Mouse (Mus musculus) MEL (cell line): ENCODE data around the gene Adat3. TPM values are rescaled to one million over a fixed set of nuclear protein-coding genes. Genes with fewer than 3 reads are reported as not detected.

ENCODE experiments used
- DNase-seq: peaks from one replicate; pipeline ENCODE4 v3.0.0; 2011; ENCODE audit warnings: low read depth, low spot score
- H3K27ac ChIP-seq: 2 replicates; pipeline ENCODE4 v1.5.1; 2012; ENCODE audit warnings: low read depth, mild to moderate bottlenecking, control low read depth, low read length, moderate library complexity; ENCODE audit not compliant: control insufficient read depth
- H3K27me3 ChIP-seq, 2 experiments: fragments of 150-350 bp in 1 of 2; sonication (generic) in 1 of 2; 2 replicates each; pipeline ENCODE4 v1.6.1; 2012; ENCODE audit warnings: low read length in 2 of 2, mild to moderate bottlenecking in 2 of 2, improper control_type of control experiment in 1 of 2, moderate library complexity in 1 of 2; ENCODE audit not compliant: insufficient read depth in 2 of 2, control insufficient read depth in 1 of 2
- H3K36me3 ChIP-seq, 2 experiments: 2 replicates each; pipeline ENCODE4 v1.6.1; 2012 to 2014; ENCODE audit warnings: low read length in 2 of 2, improper control_type of control experiment in 1 of 2, inconsistent platforms in 1 of 2, mild to moderate bottlenecking in 1 of 2; ENCODE audit not compliant: insufficient read depth in 2 of 2, control insufficient read depth in 1 of 2
- H3K4me1 ChIP-seq, 2 experiments: fragments of 150-350 bp in 1 of 2; sonication (generic) in 1 of 2; 2 replicates each; pipeline ENCODE4 v1.6.1; 2012; ENCODE audit warnings: low read length in 2 of 2, improper control_type of control experiment in 1 of 2, mild to moderate bottlenecking in 1 of 2; ENCODE audit not compliant: insufficient read depth in 2 of 2, control insufficient read depth in 1 of 2
- H3K4me3 ChIP-seq, 2 experiments: fragments of 150-350 bp in 1 of 2; sonication (generic) in 1 of 2; 2 replicates each; pipeline ENCODE4 v1.5.1; 2012; ENCODE audit warnings: low read depth in 2 of 2, low read length in 2 of 2, mild to moderate bottlenecking in 2 of 2, moderate library complexity in 2 of 2, control low read depth in 1 of 2, improper control_type of control experiment in 1 of 2; ENCODE audit not compliant: control insufficient read depth in 1 of 2, insufficient read depth in 1 of 2
- H3K79me2 ChIP-seq: 2 replicates; pipeline ENCODE4 v1.6.1; 2012; ENCODE audit warnings: mild to moderate bottlenecking, low read length, moderate library complexity; ENCODE audit not compliant: control insufficient read depth, poor library complexity, insufficient read depth
- H3K9ac ChIP-seq: 2 replicates; pipeline ENCODE4 v1.6.1; 2012; ENCODE audit warnings: low read depth, mild to moderate bottlenecking, control low read depth, low read length, moderate library complexity; ENCODE audit not compliant: control insufficient read depth, poor library complexity, severe bottlenecking
- H3K9me3 ChIP-seq: fragments of 150-350 bp; sonication (generic); replicated peaks from 2 replicates; pipeline ENCODE4 v1.6.1; 2012; ENCODE audit warnings: mild to moderate bottlenecking, low read length, improper control_type of control experiment, moderate library complexity; ENCODE audit not compliant: insufficient read depth
- CHD1 ChIP-seq: IDR thresholded peaks from 2 replicates; pipeline ENCODE4 v1.6.1; 2012; ENCODE audit warnings: low read depth, mild to moderate bottlenecking, inconsistent platforms, low read length, improper control_type of control experiment
- CHD2 ChIP-seq: IDR thresholded peaks from 2 replicates; pipeline ENCODE4 v1.6.1; 2011; ENCODE audit warnings: low read length, improper control_type of control experiment
- E2F4 ChIP-seq: IDR thresholded peaks from 2 replicates; pipeline ENCODE4 v1.6.1; 2011; ENCODE audit warnings: low read depth, low read length, improper control_type of control experiment, borderline replicate concordance
- ELF1 ChIP-seq: IDR thresholded peaks from 2 replicates; pipeline ENCODE4 v1.6.1; 2014; ENCODE audit warnings: low read depth, mild to moderate bottlenecking, inconsistent platforms, low read length, improper control_type of control experiment, moderate library complexity
- EP300 ChIP-seq, 2 experiments: IDR thresholded peaks; 2 replicates each; pipeline ENCODE4 v1.6.1; 2011; ENCODE audit warnings: improper control_type of control experiment in 2 of 2, low read length in 2 of 2, low read depth in 1 of 2, mild to moderate bottlenecking in 1 of 2
- ETS1 ChIP-seq: IDR thresholded peaks from 2 replicates; pipeline ENCODE4 v1.6.1; 2012; ENCODE audit warnings: low read depth, mild to moderate bottlenecking, inconsistent platforms, low read length, improper control_type of control experiment, moderate library complexity
- GABPA ChIP-seq: IDR thresholded peaks from 2 replicates; pipeline ENCODE4 v1.6.1; 2012; ENCODE audit warnings: low read depth, mild to moderate bottlenecking, inconsistent platforms, low read length, improper control_type of control experiment, moderate library complexity
- GATA1 ChIP-seq: IDR thresholded peaks from 2 replicates; pipeline ENCODE4 v1.6.1; 2011; ENCODE audit warnings: low read depth, low read length, improper control_type of control experiment
- MAFK ChIP-seq: IDR thresholded peaks from 2 replicates; pipeline ENCODE4 v1.6.1; 2011; ENCODE audit warnings: low read depth, mild to moderate bottlenecking, low read length, improper control_type of control experiment, borderline replicate concordance
- MAX ChIP-seq: IDR thresholded peaks from 2 replicates; pipeline ENCODE4 v1.6.1; 2011; ENCODE audit warnings: low read length, improper control_type of control experiment
- MAZ ChIP-seq: IDR thresholded peaks from 2 replicates; pipeline ENCODE4 v1.6.1; 2012; ENCODE audit warnings: low read depth, mild to moderate bottlenecking, inconsistent platforms, low read length, improper control_type of control experiment
- MXI1 ChIP-seq: IDR thresholded peaks from 2 replicates; pipeline ENCODE4 v1.6.1; 2011; ENCODE audit warnings: mild to moderate bottlenecking, low read depth, low read length, improper control_type of control experiment
- NELFE ChIP-seq: IDR thresholded peaks from 2 replicates; pipeline ENCODE4 v1.6.1; 2011; ENCODE audit warnings: low read depth, low read length, improper control_type of control experiment
- POLR2A ChIP-seq, 2 experiments: IDR thresholded peaks; 2 replicates each; pipeline ENCODE4 v1.6.1; 2011 to 2012; ENCODE audit warnings: low read length in 2 of 2, mild to moderate bottlenecking in 2 of 2, control low read depth in 1 of 2, improper control_type of control experiment in 1 of 2, low read depth in 1 of 2, moderate library complexity in 1 of 2; ENCODE audit not compliant: control insufficient read depth in 1 of 2, insufficient read depth in 1 of 2, poor library complexity in 1 of 2
- POLR2AphosphoS2 ChIP-seq: IDR thresholded peaks from 2 replicates; pipeline ENCODE4 v1.6.1; 2011; ENCODE audit warnings: low read length, improper control_type of control experiment
- POLR2AphosphoS5 ChIP-seq: IDR thresholded peaks from 2 replicates; pipeline ENCODE4 v1.6.1; 2012; ENCODE audit warnings: low read depth, borderline replicate concordance, mild to moderate bottlenecking, inconsistent platforms, low read length, moderate library complexity, mixed read lengths
- RAD21 ChIP-seq: IDR thresholded peaks from 2 replicates; pipeline ENCODE4 v1.6.1; 2011; ENCODE audit warnings: mild to moderate bottlenecking, low read depth, low read length, improper control_type of control experiment
- RCOR1 ChIP-seq: IDR thresholded peaks from 2 replicates; pipeline ENCODE4 v1.6.1; 2012; ENCODE audit warnings: low read depth, mild to moderate bottlenecking, inconsistent platforms, low read length, improper control_type of control experiment
- SIN3A ChIP-seq: IDR thresholded peaks from 2 replicates; pipeline ENCODE4 v1.6.1; 2012; ENCODE audit warnings: low read length, improper control_type of control experiment, inconsistent platforms
- SMC3 ChIP-seq: IDR thresholded peaks from 2 replicates; pipeline ENCODE4 v1.6.1; 2011; ENCODE audit warnings: low read depth, low read length, improper control_type of control experiment
- TAL1 ChIP-seq: IDR thresholded peaks from 2 replicates; pipeline ENCODE4 v1.6.1; 2012; ENCODE audit warnings: mild to moderate bottlenecking, inconsistent platforms, low read length, moderate library complexity, mixed read lengths
- TBP ChIP-seq: IDR thresholded peaks from 2 replicates; pipeline ENCODE4 v1.8.0; 2011; ENCODE audit warnings: low read depth, low read length, improper control_type of control experiment
- TCF12 ChIP-seq: IDR thresholded peaks from 2 replicates; pipeline ENCODE4 v1.6.1; 2014; ENCODE audit warnings: low read depth, mild to moderate bottlenecking, inconsistent platforms, low read length, improper control_type of control experiment, moderate library complexity
- UBTF ChIP-seq: IDR thresholded peaks from 2 replicates; pipeline ENCODE4 v1.6.1; 2012; ENCODE audit warnings: low read depth, mild to moderate bottlenecking, inconsistent platforms, low read length, improper control_type of control experiment, moderate library complexity, borderline replicate concordance; ENCODE audit not compliant: insufficient read depth
- ZC3H11A ChIP-seq: IDR thresholded peaks from 2 replicates; pipeline ENCODE4 v1.6.1; 2012; ENCODE audit warnings: low read depth, mild to moderate bottlenecking, inconsistent platforms, low read length, improper control_type of control experiment
- ZNF384 ChIP-seq: IDR thresholded peaks from 2 replicates; pipeline ENCODE4 v1.6.1; 2012; ENCODE audit warnings: low read depth, mild to moderate bottlenecking, inconsistent platforms, low read length, improper control_type of control experiment
- polyA plus RNA-seq, 2 experiments: library from polyadenylated mRNA; stranded (reverse) in 1 of 2; unstranded in 1 of 2; fragments of >175 nt in 1 of 2; fragments of >200 nt in 1 of 2; gene quantifications; 2 replicates each; pipeline versions ENCODE4 v1.2.1 to v1.2.4; 2012; ENCODE audit warnings: low replicate concordance in 2 of 2, low read depth in 1 of 2; ENCODE audit not compliant: insufficient read length in 2 of 2, insufficient read depth in 1 of 2, missing spikeins in 1 of 2
- total RNA-seq: library from RNA; depleted of rRNA; stranded (reverse); fragments of 300-350 nt; gene quantifications from 2 replicates; pipeline ENCODE4 v1.2.3, GENCODE M21; 2012

The Adat3 gene
- total and polyA plus RNA-seq, 3 experiments: 7.4 to 7.7 TPM; not detected in 1

DNA sequence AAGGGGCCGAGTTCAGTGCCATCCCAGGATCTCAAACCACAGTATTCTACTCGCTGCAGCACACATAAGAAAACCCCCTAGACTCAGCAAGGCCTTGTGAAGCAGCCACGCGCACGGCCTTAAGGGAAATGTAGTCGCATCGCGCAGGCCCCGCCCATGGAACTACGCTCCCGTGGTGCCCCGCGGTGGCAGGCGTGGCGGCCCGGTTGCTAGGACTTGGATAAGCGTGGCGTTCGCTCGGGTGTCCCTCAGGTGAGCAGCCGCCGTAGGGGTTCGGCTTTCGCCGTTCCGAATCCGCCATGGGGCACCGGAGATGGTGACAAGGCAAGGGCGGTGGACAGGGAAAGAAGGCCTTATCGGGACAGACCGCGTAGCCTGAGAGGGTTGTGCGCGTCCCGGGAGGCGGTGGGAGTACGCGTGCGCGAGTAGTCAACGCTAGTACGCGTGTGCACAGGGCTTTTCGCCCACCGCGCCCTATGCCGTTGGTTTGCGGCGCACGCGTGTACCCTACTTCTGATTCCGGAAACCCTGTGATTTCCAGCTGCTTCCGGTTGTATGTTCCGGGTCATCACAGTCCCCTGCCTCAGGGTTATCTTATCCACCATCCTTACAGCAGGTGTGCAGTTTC lies at the start of gene Adat3, which contains the start of gene Scamp4 (continued):
- TF ChIP-seq CHD2 (no peak), TAL1 (peak; percentile 63), MAX (peak; percentile 80), POLR2AphosphoS2 (peak; percentile 94)

DNA sequence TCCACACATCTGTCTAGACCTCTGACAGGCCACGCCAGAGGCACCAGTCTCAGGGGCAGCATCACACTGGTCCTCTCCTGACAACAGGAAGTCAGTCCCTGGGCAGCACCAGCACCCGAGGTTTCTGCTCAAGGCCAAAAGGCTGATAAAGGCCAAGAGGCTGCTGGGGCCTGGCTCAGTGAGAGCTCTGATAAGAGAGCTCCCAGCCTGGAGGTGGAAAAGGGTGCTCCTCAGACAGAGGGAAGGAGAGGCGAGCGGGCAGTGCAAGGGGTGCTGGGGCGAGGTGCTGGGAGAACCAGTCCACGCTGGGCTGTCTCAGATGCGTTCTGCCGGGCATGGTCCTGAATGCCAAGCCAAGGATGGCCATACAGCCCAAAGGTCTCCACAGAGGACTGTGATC lies 49.1 kb upstream of the Adat3 start:
- Histone ChIP-seq H3K27me3 (no peaks in the 10 kb centered on the region), H3K27ac (no peak overlapping the region), H3K9me3 (no peaks in the 10 kb centered on the region), H3K9ac (no peak overlapping the region), H3K79me2 (peaks cover 46% of the 10 kb centered on the region)
- TF ChIP-seq GATA1 (peak; percentile 55; the same call in 1 of the 2 replicates), MAFK (no peak), TCF12 (peak; percentile 37; the same call in 1 of the 2 replicates), RCOR1 (no peak), TAL1 (peak; percentile 74), POLR2A (IDR thresholded peaks at IDR 0.05; ENCODE audit: control insufficient read depth in 1 of 2, insufficient read depth in 1 of 2, low read depth in 1 of 2, low read length in 2 of 2, poor library complexity in 1 of 2) (no peak), EP300 (IDR thresholded peaks at IDR 0.05; ENCODE audit: low read depth in 1 of 2, low read length in 2 of 2) (peak in 1 of 2 experiments; percentile 38; a peak in 2 of 4 replicates), MXI1 (no peak), TBP (no peak)
- TF ChIP-seq, all 39 proteins: peak for 4
- peak; percentile 66 for DNase-seq
- Histone ChIP-seq H3K4me1 (peaks cover 3 to 19% of the 10 kb centered on the region in 2 experiments), H3K36me3 (peaks cover 3 to 11% of the 10 kb centered on the region in 2 experiments; a peak in 3 of 4 replicates), H3K4me3 (no peak overlapping the region)

DNA sequence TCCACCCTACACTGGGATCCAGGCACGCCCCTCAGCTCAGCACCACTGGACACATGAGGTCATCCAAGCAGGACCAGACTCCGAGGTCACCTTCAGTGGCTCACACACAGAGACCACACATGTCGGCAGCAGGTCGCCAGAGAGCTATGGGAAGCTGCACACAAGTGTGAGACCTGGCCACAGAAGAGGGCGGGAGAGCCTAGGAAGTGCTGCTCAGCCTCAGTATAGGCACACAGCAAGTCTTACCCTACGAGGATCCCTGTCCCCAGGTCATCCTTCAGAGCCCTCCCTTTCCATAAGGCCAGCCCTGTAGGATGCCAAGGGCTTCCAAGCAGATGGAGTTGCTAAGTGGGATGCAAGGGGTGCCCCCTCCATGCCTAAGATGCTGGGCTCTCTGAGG lies 48.7 kb upstream of the Adat3 start:
- Histone ChIP-seq H3K27me3 (no peaks in the 10 kb centered on the region), H3K9me3 (no peaks in the 10 kb centered on the region), H3K36me3 (peaks cover 3 to 11% of the 10 kb centered on the region in 2 experiments; a peak in 3 of 4 replicates), H3K4me1 (peaks cover 3 to 19% of the 10 kb centered on the region in 2 experiments), H3K9ac (no peak overlapping the region), H3K79me2 (peaks cover 49% of the 10 kb centered on the region), H3K4me3 (no peak overlapping the region), H3K27ac (no peak overlapping the region)
- no peak for DNase-seq
- TF ChIP-seq E2F4: no peak
- TF ChIP-seq CHD2: no peak
- TF ChIP-seq TCF12: no peak
- TF ChIP-seq POLR2AphosphoS2: no peak
- no peak for TF ChIP-seq TBP
- TF ChIP-seq CHD1: no peak
- no peak for TF ChIP-seq ETS1
- no peak for TF ChIP-seq NELFE
- no peak for TF ChIP-seq MAZ
- TF ChIP-seq UBTF: no peak
- no peak for TF ChIP-seq POLR2AphosphoS5
- TF ChIP-seq GABPA: no peak
- no peak for TF ChIP-seq SMC3
- TF ChIP-seq ZC3H11A: no peak
- no peak for TF ChIP-seq ZNF384
- no peak for TF ChIP-seq RAD21
- TF ChIP-seq EP300 (IDR thresholded peaks at IDR 0.05; ENCODE audit: low read depth in 1 of 2, low read length in 2 of 2): no peak
- no peak for TF ChIP-seq SIN3A
- TF ChIP-seq ELF1: no peak
